Mouse (Mus musculus) cerebellum, adult 2 months (tissue): ENCODE data around the gene Cd9.

Experiments used
- CTCF ChIP-seq: fragments of 200-500 bp; IDR thresholded peaks from 2 replicates; pipeline ENCODE4 v1.5.1; 2011; ENCODE audit warnings: low read depth, mild to moderate bottlenecking, control low read depth, low read length, moderate library complexity, borderline replicate concordance; ENCODE audit not compliant: insufficient read depth
- POLR2A ChIP-seq: fragments of 200-500 bp; IDR thresholded peaks from 2 replicates; pipeline ENCODE4 v1.6.1; 2011; ENCODE audit warnings: low read length, control low read depth, borderline replicate concordance; ENCODE audit not compliant: insufficient read depth

DNA sequence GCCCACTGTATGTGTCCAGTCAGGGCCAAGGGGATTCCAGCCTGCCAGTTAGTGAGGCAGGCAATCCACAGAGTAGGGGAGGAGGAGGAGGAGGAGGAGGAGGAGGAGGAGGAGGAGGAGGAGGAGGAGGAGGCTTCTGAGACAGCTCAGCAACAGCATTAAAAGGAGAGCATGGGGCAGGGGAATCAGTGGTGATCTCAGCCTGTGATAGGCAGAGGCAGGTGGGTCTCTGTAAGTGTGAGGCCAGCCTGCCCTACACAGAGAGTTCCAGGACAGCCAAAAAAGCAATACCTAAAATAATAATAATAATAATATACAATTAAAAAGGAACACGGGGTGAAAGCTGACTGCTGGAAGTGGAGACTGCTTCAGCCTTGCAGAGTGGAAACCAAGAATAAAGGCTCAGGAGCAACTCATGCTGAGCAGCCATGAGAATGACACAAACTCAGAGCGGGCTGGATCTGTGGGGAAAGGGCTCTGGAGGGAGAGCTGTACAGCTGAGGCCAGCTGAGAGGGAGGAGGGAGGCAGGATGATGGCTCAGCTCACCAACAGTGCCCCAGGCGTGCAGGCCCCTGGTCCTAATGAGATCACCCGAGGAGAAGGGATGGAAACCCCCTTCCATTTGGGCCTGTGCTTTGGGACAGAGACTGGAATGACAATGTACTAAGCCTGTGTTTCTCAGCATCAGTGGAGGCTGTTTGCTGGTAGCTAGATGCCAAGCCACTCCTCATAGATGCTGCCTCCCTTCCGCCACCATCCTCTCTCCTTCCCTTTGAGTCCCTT, 59.7 kb downstream of the Cd9 start:
- TF ChIP-seq CTCF (no peak), POLR2A (no peak)
